Mouse (Mus musculus): ENCODE results near the gene Zfp940.
"Not testable (repeated sequence)": the region's sequence is repeated elsewhere in the genome, so short reads cannot be mapped to it uniquely, and the experiment has no call there.

The Zfp940 gene

DNA sequence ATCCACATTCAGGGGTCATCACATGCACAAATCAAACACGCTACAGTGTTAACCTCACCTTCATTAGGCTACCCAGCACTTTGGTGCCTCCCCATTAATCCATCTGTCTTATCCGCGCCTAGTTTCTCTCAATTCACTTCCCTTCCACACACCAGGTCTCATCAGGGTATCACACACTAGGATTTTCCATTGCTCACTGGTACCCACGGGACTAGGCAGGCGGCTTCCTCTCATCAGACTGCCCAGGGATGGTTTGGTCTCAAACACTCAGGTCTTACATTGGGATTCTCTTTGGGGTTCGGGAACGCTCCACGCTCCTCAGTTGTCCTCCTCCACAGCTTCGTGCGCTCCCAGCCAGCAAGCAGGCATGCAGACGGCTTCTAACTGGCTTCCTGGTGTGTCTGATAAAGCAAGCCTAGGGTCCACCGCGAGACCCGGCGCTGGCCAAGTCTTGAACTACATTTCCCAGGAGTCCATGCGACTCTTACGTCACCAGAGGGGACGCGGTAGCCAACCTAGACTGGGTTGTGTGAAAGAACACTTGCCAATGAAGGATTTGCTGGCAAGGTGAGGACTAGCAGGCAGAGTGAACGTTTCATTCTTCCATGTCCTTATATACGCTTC is at the start of gene Zfp940:
Zfp940 (minus strand) TSS at position 451 of the 624 bp plus-strand sequence.
- peak; percentile 33 for DNase-seq (ENCODE audit: low spot score)

DNA sequence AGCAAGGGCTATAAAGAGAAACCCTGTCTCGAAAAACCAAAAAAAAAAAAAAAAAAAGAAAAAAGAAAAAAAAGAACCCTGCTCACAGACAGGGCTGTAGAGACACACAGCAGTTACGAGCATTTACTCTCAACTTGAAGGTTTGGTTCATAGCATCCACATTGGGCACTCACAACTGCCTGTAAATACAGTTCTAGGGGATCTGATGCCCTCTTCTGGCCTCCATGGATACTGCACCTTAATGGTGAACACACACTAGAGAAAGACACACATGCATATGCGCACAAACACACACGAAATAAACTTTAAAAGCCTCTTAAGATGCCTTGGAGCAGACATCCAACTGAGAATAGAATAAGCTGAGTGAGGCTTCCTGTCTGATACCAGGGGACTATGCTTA is 44.9 kb upstream of the Zfp940 start:
- DNase-seq (ENCODE audit: low spot score), result no peak

DNA sequence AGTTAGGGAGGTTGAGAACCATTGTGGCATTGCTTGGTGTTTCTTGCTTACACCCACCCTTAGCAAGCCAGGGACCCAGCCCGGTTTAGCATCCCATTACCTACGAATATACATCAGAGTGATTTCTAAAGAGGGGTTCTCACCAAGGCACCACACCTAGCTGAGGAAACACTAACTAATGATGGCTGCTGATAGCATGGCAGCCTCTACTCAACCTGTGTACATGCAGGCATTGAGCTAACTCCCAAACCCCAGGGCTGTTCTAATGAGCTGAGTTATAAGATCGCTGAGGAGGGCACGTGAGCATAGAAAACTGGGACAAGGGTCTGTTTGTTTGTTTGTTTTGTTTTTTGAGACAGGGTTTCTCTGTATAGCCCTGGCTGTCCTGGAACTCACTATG is 39.3 kb upstream of the Zfp940 start:
- no peak for DNase-seq (ENCODE audit: low spot score)

DNA sequence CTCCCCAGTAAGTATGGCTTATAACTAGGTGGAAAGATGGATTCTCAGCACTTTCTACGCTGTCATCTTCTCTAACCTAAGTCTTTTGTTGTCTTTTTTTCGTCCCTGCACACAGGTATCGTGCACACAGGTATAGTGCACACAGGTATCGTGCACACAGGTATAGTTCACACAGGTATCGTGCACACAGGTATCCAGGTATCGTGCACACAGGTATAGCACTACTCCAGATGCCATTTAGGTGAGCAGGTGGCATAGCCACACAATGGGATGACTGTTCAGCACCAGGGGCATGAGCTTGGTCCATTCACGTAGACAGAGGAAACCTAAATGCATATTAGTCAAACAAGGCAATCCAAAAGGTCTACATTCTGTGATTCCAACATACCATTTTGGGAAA is 37.0 kb upstream of the Zfp940 start:
- no peak for DNase-seq (ENCODE audit: low spot score)

DNA sequence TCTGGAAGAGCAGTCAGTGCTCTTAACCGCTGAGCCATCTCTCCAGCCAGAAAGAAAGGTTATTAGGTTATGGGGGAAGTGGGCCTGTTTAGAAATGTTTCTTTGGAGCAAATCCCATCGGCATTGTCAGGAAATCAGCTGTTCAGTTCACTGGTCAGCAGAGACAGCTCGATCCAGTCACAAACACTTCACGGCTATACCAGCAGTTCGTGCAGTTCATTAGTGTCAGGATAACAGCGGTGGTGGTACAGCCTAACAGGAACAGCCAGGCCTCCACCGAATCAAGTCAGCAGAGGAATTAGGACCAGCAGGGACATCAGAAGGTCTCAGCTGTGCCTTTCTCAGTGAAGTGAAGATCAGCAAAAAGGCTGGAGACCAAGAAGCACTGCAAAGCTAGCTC is 27.4 kb upstream of the Zfp940 start:
- DNase-seq (ENCODE audit: low spot score), result no peak

DNA sequence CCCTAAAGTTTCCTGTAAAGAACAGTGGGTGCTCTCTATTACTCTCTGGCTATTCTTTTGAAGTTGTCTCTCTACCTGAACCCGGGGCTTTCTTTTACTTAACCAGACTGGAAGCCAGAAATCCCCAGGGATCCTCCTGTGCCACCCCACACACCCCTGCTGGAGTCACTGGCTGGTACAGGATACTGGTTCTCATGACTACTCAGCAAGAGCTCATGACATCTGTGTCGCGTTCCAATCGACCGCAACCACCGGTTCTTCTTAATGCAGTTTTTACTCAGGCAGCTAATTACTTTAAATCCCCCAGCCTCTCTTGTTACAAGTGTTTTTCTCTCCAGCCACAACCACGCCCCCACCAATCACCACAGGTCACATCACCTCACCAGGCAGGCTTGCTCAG is 26.6 kb upstream of the Zfp940 start:
- DNase-seq (ENCODE audit: low spot score), result no peak

DNA sequence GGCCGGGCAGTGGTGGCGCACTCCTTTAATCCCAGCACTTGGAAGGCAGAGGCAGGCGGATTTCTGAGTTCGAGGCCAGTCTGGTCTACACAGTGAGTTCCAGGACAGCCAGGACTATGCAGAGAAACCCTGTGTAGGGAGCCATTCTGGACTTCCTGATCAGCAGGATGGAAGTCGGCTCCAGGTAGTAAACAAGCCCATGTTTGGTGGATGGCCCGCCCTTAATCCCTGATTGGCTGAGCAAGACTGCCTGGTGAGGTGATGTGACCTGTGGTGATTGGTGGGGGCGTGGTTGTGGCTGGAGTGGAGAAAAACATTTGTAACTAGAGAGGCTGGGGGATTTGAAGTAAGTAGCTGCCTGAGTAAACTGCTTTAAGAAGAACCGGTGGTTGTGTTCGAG is 24.1 kb upstream of the Zfp940 start:
- DNase-seq (ENCODE audit: low spot score), result not testable (repeated sequence)

DNA sequence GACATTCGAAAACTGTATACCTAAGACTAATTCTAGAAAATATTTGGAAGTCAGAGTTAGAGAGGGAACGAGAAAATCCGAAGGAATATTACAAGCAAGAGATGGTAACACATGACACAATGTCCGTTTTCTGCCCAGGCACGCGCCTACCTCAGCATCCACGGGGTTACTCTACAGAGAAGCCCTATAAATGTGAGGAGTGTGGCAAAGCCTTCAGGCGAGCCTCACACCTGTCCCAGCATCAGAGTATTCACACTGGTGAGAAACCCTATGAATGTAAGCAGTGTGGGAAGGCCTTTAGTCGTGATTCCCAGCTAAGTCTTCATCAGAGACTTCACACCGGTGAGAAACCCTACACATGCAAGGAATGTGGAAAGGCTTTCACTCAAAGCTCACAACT is 20.8 kb upstream of the Zfp940 start:
- DNase-seq (ENCODE audit: low spot score), result no peak

DNA sequence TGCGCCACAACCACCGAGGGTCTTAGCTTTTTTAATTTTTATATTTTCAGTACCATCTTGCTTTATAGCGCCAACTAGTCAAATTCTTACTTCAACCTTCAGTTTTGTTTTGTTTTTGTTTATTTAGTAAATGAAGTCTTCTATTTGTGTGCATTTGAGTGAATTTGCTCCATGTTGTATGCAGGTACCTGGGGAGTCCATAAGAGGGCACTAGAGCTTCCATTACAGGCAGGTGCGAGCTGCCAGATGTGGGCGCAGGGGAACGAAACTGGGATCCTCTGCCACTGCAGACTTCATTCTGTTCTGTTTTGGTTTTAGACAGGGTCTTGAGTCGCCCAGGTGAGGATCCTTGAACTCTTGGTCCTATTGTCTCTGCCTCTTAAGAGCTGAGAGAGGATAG is 8.2 kb upstream of the Zfp940 start:
- no peak for DNase-seq (ENCODE audit: low spot score)

DNA sequence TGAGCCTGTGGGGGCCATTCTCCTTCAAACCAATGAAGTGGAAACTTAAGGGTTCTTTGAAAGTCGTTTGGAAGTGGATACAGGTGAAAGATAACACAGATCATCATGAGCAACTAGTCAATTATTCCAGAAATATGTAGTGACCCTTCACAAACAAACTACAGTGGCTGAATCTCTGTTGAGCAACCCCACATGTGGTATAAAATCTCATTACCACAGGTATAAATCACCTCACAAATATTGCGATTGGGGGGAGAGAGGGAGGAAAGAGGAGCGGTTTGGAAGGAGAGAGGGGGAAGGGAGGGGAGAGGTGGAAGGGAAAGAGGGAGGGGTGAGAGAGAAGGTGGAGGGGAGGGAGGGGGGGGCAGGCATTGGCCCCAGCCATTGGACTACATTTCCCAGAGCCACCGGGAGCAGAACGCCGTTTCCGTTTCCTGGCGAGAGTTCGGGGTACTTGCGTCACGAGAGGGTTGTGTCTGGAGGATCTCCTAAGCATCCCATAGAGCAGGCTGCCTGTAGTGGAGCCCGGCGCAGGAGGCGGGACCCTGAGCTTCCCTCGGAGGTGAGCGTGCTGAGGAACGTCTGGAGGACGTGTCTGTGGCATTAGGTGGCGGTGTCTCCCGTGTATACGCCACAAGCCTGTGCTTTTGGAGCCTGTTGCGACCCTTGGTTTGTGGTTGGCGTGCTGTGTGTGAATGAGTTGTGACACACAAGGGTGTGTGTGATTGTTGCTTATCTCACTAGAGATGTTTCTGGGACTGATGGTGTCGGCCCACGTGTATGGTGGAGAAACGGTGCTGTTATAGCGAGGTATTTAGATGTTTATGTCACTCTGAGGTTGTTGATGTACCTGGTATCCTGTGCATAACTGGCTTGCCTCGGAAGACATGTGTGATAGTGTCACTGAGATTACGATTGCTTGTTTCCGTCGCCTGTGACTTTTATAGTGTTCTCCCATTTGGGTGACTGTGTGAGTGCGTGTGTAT is 6.4 kb upstream of the Zfp940 start, which contains the start of gene Zfp420:
Zfp420 (plus strand) TSS at position 448 of the 986 bp plus-strand sequence.
- DNase-seq (ENCODE audit: low spot score), result peak; percentile 88

DNA sequence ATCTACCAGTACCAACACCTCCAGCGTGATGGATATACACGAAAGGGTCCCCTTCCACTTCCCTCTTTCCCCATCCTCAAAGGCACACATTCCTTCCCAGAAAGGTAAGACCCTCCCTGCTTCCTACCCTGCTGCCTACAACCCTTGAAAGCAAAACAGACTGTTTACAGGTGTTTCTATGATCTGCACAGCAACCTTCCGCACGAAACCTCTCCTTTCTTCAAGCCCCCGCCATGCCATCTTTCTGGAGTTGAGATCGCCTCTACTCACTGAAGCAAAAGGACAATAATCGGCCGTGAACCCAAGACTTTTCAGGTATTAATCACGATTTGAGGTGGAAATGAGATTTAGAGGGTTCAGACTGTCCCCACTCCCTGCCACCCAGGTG is 644 bp downstream of the Zfp940 start:
- DNase-seq (ENCODE audit: low spot score), result no peak

DNA sequence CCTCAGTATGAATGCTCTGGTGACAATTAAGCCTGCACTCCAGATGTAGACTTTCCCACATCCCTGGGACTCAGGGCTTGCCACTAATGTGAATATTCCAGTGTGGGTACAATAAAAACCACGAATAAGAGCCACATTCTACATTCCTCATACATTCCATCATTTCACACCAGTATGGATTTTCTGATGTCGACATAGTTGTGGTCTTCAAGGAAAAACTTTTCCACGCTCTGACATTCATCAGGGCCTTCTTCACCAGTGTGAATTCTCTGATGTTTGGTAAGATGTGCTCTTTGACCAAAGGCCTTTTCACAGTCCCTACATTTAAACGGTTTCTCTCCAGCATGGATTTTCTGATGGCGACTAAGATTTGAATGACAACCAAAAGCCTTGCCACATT is 8.9 kb downstream of the Zfp940 start:
- DNase-seq (ENCODE audit: low spot score), result no peak

DNA sequence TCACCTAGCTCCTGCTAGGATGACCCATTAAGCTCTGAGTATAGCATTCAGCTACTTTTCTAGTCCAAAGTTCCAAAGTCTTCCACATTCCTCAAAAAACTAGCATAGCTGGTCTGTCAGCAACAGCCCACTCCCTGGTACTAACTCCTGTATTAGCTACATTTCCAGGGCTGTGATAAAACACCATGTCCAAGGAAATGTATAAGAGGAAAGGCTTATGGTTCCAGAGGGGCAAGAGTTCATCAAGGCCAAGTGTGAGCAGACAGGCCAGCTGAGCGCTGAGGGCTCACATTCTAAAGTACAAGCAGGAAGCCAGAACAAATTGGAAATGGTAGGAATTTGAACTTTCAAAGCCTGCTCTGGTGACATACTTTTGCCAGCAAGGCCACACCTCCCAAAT is 11.4 kb downstream of the Zfp940 start:
- no peak for DNase-seq (ENCODE audit: low spot score)

DNA sequence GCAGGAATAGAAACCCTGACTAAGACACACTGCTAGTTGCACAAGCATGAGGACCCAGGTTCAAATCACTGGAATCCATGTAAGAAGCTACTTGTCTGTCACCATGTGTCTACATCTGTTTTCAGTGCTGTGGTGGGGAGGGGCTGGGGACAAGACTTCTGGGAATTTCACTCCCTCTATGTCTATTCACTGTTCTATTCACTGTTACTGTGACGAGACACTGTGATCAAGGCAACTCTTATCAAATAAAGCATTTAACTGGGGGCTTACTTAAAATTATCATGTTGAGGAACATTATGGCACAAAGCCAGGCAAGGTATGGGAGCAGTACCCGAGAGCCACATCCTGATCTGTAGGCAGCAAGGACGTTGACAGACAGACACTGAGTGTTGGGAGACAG is 14.2 kb downstream of the Zfp940 start:
- DNase-seq (ENCODE audit: low spot score), result no peak

DNA sequence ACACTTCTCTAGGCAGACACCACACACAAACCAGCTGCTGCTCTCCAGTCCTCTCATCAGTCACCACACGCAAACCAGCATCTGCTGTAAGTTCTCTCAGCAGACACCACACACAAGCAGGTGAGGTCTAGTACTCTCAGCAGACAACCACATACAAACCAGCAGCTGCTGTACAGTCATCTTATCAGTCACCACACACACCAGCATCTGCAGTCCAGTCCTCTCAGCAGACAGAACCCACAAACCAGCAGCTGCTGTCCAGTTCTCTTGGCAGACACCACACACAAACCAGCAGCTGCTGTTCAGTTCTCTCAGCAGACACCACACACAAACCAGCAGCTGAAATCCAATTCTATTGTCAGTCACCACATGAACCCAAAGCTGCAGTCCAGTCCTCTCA is 16.7 kb downstream of the Zfp940 start:
- DNase-seq (ENCODE audit: low spot score), result no peak

DNA sequence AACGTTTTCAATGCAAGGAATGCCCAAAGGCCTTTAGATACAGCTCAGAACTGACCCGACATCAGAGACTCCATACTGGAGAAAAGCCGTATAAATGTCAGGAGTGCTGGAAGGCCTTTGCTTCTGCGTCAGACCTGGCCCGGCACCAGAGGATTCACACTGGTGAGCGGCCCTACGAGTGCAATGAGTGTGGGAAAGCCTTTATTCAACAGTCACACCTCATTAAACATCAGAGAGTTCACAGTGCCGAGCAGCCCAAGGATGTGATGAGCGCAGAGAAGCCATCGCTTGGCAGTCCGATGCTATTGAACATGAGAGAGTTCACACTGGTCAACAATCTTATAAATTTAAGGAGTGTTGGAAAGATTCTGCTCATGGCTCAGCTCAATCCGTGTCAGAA is 23.7 kb downstream of the Zfp940 start:
- no peak for DNase-seq (ENCODE audit: low spot score)

DNA sequence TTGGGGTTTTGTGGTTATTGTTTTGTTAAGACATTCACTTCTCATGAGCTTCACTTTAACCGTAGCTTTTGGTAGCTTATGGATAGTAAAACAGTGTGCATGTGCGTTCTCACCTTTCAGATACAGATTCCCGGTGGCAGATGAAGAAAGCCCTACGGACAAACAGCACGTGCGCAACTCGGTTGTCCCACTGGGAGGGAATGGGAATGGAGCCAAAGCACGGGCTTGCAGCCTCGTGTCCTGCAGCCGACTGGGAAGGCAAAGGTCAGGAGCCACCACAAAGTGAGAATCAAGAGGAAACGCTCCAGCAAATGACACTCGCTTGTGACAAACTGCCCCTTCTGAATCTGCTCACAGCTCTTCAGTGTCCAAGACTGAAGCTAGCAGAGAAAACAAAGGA is 25.5 kb downstream of the Zfp940 start:
- no peak for DNase-seq (ENCODE audit: low spot score)

DNA sequence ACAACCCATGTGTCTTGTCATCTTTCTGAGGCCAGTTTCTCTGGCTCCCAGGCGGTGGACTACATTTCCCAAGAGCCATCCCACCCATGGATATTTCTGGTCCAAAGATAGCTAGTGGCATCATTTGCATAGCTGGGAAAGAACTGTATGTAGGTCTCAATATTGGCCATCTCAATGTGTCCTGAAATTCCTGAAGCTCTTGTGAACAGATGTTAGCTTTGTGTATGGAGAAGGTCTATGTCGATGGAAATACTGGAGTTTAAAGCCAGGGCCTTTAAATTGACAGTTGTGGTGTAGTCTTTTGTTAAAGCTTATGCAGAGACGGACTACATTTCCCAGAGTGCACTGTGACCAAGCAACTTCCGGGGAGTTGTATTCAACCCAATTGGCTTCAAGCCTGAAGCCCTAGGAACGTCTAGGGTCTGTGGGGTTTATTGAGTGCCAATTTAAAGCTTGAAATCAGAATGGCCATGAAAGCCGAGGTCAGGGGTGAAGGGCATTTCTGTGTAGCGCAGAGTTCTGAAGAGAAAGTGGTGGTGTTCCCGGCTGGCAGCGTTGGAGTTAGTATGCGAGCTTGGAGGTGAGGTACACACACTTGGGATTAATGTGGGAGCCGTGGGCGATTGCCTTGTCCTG is 34.7 kb downstream of the Zfp940 start:
- DNase-seq (ENCODE audit: low spot score), result peak; percentile 72

DNA sequence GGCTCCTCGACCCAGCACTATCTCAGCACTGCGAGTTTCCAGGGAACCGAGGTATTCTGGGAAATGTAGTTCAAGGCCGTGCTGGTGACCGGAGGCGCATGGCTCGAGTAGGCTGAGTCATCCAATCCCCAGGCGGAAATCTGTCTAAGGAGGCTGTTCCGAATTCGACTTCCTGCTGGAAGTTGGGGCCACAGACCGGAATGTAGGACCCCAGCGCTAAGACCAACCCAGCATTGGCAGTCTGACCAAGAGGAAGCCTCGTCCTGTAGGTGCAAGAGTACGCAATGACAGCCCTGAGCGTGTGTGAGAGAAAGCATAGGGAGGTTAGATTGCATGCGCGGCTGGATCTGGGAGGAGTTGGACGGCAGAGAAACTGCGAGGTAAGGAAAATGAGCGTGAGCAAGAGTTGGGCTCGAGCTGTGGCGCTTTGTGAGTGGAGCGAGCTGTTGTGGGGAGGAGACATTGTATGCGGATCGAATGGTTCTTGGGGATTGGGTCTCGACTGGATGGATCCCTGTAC is 37.5 kb downstream of the Zfp940 start, which contains the start of gene Zfp790:
Zfp790 (plus strand) TSS at position 205 of the 520 bp plus-strand sequence.
- peak; percentile 88 for DNase-seq (ENCODE audit: low spot score)

DNA sequence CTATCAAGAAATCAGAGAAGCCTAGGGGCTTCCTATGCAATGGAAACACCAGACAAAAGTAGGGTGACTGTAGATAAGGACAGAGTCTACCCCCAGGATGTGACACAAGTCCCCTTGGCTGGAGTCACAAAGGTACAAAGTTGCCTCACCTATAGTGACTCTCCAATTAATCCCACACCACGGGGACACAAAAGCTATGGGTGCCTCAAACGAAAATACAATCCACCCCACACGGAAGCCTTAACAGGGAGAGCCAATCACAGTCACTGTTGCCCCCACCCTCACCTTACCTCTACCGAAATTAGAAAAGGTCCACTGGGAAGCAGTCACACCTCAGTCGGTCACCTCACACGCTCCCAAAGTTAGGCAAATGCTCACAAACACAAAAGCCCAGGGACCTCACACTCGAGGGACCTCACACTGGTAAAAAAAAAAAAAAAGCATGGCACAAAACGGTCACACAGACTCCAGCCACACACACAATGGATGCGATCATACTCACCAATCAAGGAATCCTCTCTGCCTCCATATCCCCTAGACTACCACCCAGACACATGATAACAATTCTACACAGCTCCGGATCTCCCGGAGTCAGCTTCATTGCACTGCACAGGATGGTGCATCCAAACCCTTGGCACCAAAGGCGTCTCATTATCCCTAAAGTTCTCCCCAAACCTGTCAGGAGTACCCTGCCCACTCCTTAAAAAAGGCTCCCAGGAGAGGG is 38.2 kb downstream of the Zfp940 start:
- DNase-seq (ENCODE audit: low spot score), result no peak

DNA sequence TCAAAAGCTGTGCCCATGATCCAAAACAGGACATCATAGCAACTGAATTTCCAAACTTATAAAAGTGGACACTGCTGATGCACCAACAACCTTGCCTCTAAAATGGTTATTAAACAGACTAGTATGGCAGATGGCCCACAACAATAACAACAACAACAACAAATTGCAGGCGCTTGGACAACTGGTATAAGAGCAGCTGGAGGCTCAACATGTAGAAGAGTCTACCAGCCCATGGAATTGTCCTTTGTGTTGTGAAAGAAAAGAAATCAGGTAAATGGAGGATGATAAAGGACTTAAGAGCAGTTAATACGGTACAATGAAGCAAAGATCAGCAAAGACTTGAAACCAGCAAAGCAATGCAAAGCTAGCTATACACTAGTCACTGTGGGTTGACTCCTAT is 39.1 kb downstream of the Zfp940 start:
- DNase-seq (ENCODE audit: low spot score), result no peak

DNA sequence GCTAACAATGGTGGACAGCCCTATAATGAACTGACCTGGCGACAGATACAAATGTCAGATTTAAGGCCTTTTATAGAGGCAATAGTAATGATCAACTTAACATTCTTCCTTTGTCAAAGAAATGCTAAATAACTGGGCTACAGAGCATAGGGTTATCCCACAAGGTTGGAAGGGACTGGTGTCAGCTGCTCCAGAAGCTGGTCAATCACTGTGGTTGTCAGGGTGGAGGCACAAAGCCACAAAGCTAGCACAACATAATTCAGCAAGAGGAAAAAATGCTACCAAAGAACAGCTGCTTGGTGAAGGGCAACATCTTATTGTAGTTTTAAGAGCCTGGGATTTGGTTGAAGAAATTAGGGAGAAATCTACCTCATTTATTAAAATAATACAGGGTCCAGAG is 41.2 kb downstream of the Zfp940 start:
- no peak for DNase-seq (ENCODE audit: low spot score)

Data from adipocyte (in vitro differentiated cells).